Mouse (Mus musculus): ENCODE results near the gene D630039A03Rik.

DNA sequence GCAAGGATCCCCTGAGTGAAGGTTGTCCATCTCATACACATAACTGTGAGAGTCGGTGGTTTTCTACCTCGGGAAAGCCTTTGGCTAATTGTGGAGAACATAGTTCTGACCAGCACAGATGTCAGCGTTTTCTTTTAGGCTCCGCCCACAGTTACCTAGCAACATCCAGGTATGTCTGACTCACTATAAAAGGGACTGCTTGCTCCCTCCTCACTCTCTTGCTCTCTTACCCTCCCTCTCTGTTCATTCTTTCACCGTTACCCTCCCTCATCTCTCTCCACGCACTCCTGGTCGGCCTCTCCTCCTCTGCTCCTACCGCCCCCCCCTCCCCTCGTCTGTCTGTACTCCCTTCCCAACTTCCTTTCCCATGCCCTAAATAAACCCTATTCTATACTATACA is 11.5 kb downstream of the D630039A03Rik start:
- TF ChIP-seq ZNF384 (IDR thresholded peaks at IDR 0.05; ENCODE audit: low read depth, low read length) (no peak), MAFK (IDR thresholded peaks at IDR 0.05; ENCODE audit: insufficient read depth, low read depth, low read length) (0 out of 2 replicates have a peak, but pooled peaks have one; percentile 2), ZC3H11A (IDR thresholded peaks at IDR 0.05; ENCODE audit: borderline replicate concordance, low read depth, low read length) (no peak), HCFC1 (IDR thresholded peaks at IDR 0.05; ENCODE audit: borderline replicate concordance, insufficient read depth, low read length) (no peak)
